Mouse (Mus musculus) limb, embryonic 14.5 days (tissue): ENCODE measurements around the gene Cmbl. TPM values are rescaled to one million over a fixed set of nuclear protein-coding genes. Genes with fewer than 3 reads are reported as not detected.

ENCODE experiments used
- ATAC-seq: fragments of 200-750 bp; cut with Nextera tagmentation; 2 replicates; pipeline ENCODE4 v1.8.0; 2017; ENCODE audit warnings: low read depth, moderate number of reproducible peaks, moderate TSS enrichment; ENCODE audit not compliant: low FRiP score
- DNase-seq: peaks from one replicate; pipeline ENCODE4 v3.0.0-alpha.2; 2015; ENCODE audit warnings: low spot score
- H3K27ac ChIP-seq: fragments of 300-500 bp; sonication (generic); replicated peaks from 2 replicates; pipeline ENCODE4 v1.5.1; 2014; ENCODE audit warnings: low read depth, mild to moderate bottlenecking, low read length, moderate library complexity, mixed read lengths
- H3K27me3 ChIP-seq: fragments of 300-500 bp; sonication (generic); 2 replicates; pipeline ENCODE4 v1.6.1; 2014; ENCODE audit warnings: low read length, mixed read lengths; ENCODE audit not compliant: control insufficient read depth, insufficient read depth
- H3K36me3 ChIP-seq: fragments of 300-500 bp; sonication (generic); 2 replicates; pipeline ENCODE4 v1.6.1; 2014; ENCODE audit warnings: mild to moderate bottlenecking, low read length, moderate library complexity, mixed read lengths; ENCODE audit not compliant: control insufficient read depth, insufficient read depth
- H3K4me1 ChIP-seq: fragments of 300-500 bp; sonication (generic); 2 replicates; pipeline ENCODE4 v1.6.1; 2014; ENCODE audit warnings: antibody characterized with exemption, low read length, mixed read lengths; ENCODE audit not compliant: control insufficient read depth, insufficient read depth
- H3K4me2 ChIP-seq: fragments of 300-500 bp; sonication (generic); replicated peaks from 2 replicates; pipeline ENCODE4 v1.6.1; 2014; ENCODE audit warnings: low read depth, mild to moderate bottlenecking, low read length, moderate library complexity; ENCODE audit not compliant: severe bottlenecking
- H3K4me3 ChIP-seq: fragments of 300-500 bp; sonication (generic); replicated peaks from 2 replicates; pipeline ENCODE4 v1.5.1; 2014; ENCODE audit warnings: low read length
- H3K9ac ChIP-seq: fragments of 300-500 bp; sonication (generic); 2 replicates; pipeline ENCODE4 v1.6.1; 2014; ENCODE audit warnings: mild to moderate bottlenecking, low read depth, low read length, moderate library complexity; ENCODE audit not compliant: severe bottlenecking
- H3K9me3 ChIP-seq: fragments of 300-500 bp; sonication (generic); 2 replicates; pipeline ENCODE4 v1.6.1; 2016; ENCODE audit warnings: low read length; ENCODE audit not compliant: control insufficient read depth
- POLR2A ChIP-seq: fragments of 200-500 bp; IDR thresholded peaks from 2 replicates; pipeline ENCODE4 v1.8.0; 2012; ENCODE audit warnings: inconsistent platforms, mild to moderate bottlenecking, moderate library complexity, borderline replicate concordance; ENCODE audit not compliant: insufficient read depth, insufficient read length; ENCODE audit errors: extremely low read depth
- WGBS: fragments of 180-500 bp; shearing (Covaris S2); extraction: QIAGEN DNeasy Blood & Tissue Kit; methylation state at CpG from one replicate; pipeline ENCODE4 v1.1.7; 2014; 5-methylcytosine and 5-hydroxymethylcytosine counted together
- polyA plus RNA-seq, 2 experiments: library from polyadenylated mRNA; depleted of rRNA in 1 of 2; stranded (reverse) in 1 of 2; unstranded in 1 of 2; fragments of >200 nt; fragmentation: Nextera tagmentation in 1 of 2; extraction: Ambion mirVana in 1 of 2; gene quantifications; 2 replicates each; pipeline versions ENCODE4 v1.2.1 to v1.2.3; 2012 to 2014

Gene Cmbl
- polyA plus RNA-seq, 2 experiments = 2.2 to 3.0 TPM

- Histone ChIP-seq H3K27me3 (no peaks in the 10 kb centered on the region), H3K9ac (no peak overlapping the region), H3K4me1 (no peaks in the 10 kb centered on the region), H3K27ac (no peak overlapping the region), H3K4me3 (no peak overlapping the region), H3K9me3 (0 out of 2 replicates have a peak, but pooled peaks cover 5% of the 10 kb centered on the region), H3K36me3 (no peaks in the 10 kb centered on the region), H3K4me2 (no peak overlapping the region)
- 67% methylated on average over 6 of the region's 6 CpGs for WGBS
- DNase-seq (no peak), ATAC-seq (no peak)
- no peak for TF ChIP-seq POLR2A
Measured at GRCm38 (mm10) chr15:31634582-31634981, 69.4 kb downstream of the Cmbl start.

DNA sequence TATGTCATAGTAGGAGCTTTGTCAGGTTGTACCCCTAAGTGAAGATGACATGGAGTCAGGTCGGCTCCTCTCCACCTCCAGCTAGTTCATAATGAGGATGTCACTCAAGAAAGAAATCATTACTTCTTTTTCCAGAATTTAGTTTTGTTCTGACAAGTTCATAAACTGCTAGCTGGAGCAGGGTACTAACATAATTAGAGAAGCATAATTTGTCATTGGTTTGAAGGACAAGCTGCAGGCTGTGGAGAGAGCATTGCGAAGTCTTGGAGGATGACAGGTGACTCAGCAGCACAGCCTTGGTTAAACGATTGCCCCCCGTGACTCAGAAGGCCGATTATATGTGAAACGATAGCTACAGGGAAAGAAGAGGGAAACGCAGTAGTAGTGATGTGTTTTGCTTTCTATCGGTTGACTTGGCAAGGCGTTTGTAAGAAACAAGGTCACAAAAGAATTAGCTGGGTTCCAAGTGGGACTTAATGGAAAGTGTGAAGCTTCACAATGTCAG lies 71.0 kb downstream of the Cmbl start:
- Histone ChIP-seq H3K4me3 (no peak overlapping the region), H3K9me3 (0 out of 2 replicates have a peak, but pooled peaks cover 5% of the 10 kb centered on the region), H3K27me3 (no peaks in the 10 kb centered on the region), H3K4me2 (no peak overlapping the region), H3K9ac (no peak overlapping the region), H3K27ac (no peak overlapping the region), H3K4me1 (no peaks in the 10 kb centered on the region), H3K36me3 (no peaks in the 10 kb centered on the region)
- ATAC-seq (no peak), DNase-seq (no peak)
- WGBS = 80% methylated on average over 9 of the region's 9 CpGs
- no peak for TF ChIP-seq POLR2A

Other genes starting within 250 kb of the Cmbl start
- gene Ankrd33b, start 197.7 kb upstream of the Cmbl start, polyA plus RNA-seq (2012; rRNA removed) = 0.38 and 0.59 TPM in 2 replicates
- 0.52 and 0.53 TPM in 2 replicates for gene Ankrd33b, start 197.7 kb upstream of the Cmbl start, polyA plus RNA-seq (2014; fragmentation: Nextera tagmentation; extraction: Ambion mirVana)
- 1.2 and 1.3 TPM in 2 replicates for gene Ropn1l, start 111.7 kb upstream of the Cmbl start, polyA plus RNA-seq (2012; rRNA removed)
- 1.7 and 1.9 TPM in 2 replicates for gene Ropn1l, start 111.7 kb upstream of the Cmbl start, polyA plus RNA-seq (2014; fragmentation: Nextera tagmentation; extraction: Ambion mirVana)
- 27.4 and 30.9 TPM in 2 replicates for gene March6, start 34.3 kb upstream of the Cmbl start, polyA plus RNA-seq (2012; rRNA removed)
- 30.6 and 35.7 TPM in 2 replicates for gene March6, start 34.3 kb upstream of the Cmbl start, polyA plus RNA-seq (2014; fragmentation: Nextera tagmentation; extraction: Ambion mirVana)
- 254 and 328 TPM in 2 replicates for gene Cct5, start 36.4 kb downstream of the Cmbl start, polyA plus RNA-seq (2012; rRNA removed)
- 505 and 509 TPM in 2 replicates for gene Cct5, start 36.4 kb downstream of the Cmbl start, polyA plus RNA-seq (2014; fragmentation: Nextera tagmentation; extraction: Ambion mirVana)
- 13.0 and 13.5 TPM in 2 replicates for gene Fam173b, start 36.5 kb downstream of the Cmbl start, polyA plus RNA-seq (2012; rRNA removed)
- 11.7 and 12.8 TPM in 2 replicates for gene Fam173b, start 36.5 kb downstream of the Cmbl start, polyA plus RNA-seq (2014; fragmentation: Nextera tagmentation; extraction: Ambion mirVana)